Mouse (Mus musculus) spleen, adult 2 months (tissue): Measurements from ENCODE around the gene Fbxl14. TPM values are rescaled to one million over a fixed set of nuclear protein-coding genes. Genes with fewer than 3 reads are reported as not detected.

ENCODE experiments used
- DNase-seq, 2 experiments: peaks; one replicate each; pipeline versions ENCODE4 v3.0.0 to v3.0.0-alpha.2; 2012 to 2021; ENCODE audit warnings: low spot score in 2 of 2, low read depth in 1 of 2
- H3K27ac ChIP-seq: fragments of 200-500 bp; 2 replicates; pipeline ENCODE4 v1.5.1; 2012; ENCODE audit warnings: low read length, inconsistent platforms; ENCODE audit not compliant: insufficient read depth
- H3K27me3 ChIP-seq: fragments of 200-500 bp; 2 replicates; pipeline ENCODE4 v1.6.1; 2012; ENCODE audit warnings: mild to moderate bottlenecking, moderate library complexity, low read length, inconsistent platforms; ENCODE audit not compliant: control insufficient read depth, insufficient read depth
- H3K36me3 ChIP-seq: fragments of 200-500 bp; 2 replicates; pipeline ENCODE4 v1.6.1; 2012; ENCODE audit warnings: mild to moderate bottlenecking, low read length, inconsistent platforms; ENCODE audit not compliant: control insufficient read depth, insufficient read depth
- H3K4me1 ChIP-seq: fragments of 200-500 bp; 2 replicates; pipeline ENCODE4 v1.6.1; 2011; ENCODE audit warnings: inconsistent platforms; ENCODE audit not compliant: control insufficient read depth, insufficient read depth, insufficient read length
- H3K4me3 ChIP-seq: fragments of 200-500 bp; 2 replicates; pipeline ENCODE4 v1.5.1; 2011; ENCODE audit warnings: mild to moderate bottlenecking, inconsistent platforms; ENCODE audit not compliant: insufficient read depth, insufficient read length; ENCODE audit errors: extremely low read depth
- CTCF ChIP-seq: fragments of 200-500 bp; IDR thresholded peaks from 2 replicates; pipeline ENCODE4 v1.5.1; 2011; ENCODE audit warnings: mild to moderate bottlenecking, inconsistent platforms; ENCODE audit not compliant: insufficient read depth, insufficient read length, insufficient replicate concordance; ENCODE audit errors: extremely low read depth
- POLR2A ChIP-seq: fragments of 200-500 bp; IDR thresholded peaks from 2 replicates; pipeline ENCODE4 v1.6.1; 2011; ENCODE audit warnings: low read depth, low read length, inconsistent platforms
- WGBS: fragments of 180-500 bp; shearing (Covaris S2); methylation state at CpG from one replicate; pipeline ENCODE4 v1.1.7; 2018; 5-methylcytosine and 5-hydroxymethylcytosine counted together
- polyA plus RNA-seq: library from polyadenylated mRNA; depleted of rRNA; stranded (reverse); fragments of >200 nt; gene quantifications from 2 replicates; pipeline ENCODE4 v1.2.3, GENCODE M21; 2012

Gene Fbxl14
- polyA plus RNA-seq, 1 experiment = 83.8 TPM

DNA sequence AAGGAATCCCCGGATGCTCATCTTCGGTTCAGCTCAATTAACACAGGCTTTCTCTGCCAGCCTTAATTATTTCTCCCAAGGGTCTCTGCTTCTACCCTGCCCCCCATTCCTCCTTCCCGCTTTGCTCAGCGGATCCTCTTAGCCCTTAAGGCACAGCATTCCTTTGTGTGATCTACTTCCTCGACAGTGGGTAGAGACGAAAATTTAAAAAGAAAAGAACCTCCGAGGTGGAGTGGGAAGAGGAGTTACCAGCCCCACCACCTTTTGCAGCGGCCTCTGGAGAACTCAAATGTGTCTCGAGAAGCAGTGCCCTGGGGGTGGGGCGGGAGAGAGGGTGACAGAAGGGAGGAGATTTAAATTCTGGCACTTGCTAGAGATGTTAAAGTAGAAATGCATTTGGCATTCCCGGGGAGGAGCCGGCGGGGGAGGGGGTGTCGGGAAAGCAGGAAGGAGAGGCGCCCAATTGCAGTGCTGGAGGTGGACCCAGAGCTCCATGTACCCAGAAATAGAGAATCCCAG lies 27.4 kb upstream of the Fbxl14 start:
- 16% methylated on average over 15 of the region's 15 CpGs for WGBS
- no peak overlapping the region for H3K4me3 ChIP-seq
- H3K36me3 ChIP-seq = no peaks in the 10 kb centered on the region
- H3K27ac ChIP-seq = no peak overlapping the region
- no peak for DNase-seq
- TF ChIP-seq CTCF (no peak), POLR2A (no peak)
- no peaks in the 10 kb centered on the region; the same call in 1 of the 2 replicates for H3K4me1 ChIP-seq
- H3K27me3 ChIP-seq = peaks cover 2% of the 10 kb centered on the region; the same call in 1 of the 2 replicates

GRCm38 (mm10) chr6:119458166-119458565 lies 21.3 kb upstream of the Fbxl14 start:
- 87% methylated on average over 8 of the region's 8 CpGs for WGBS
- H3K4me1 ChIP-seq = no peaks in the 10 kb centered on the region
- TF ChIP-seq CTCF = no peak
- no peak for TF ChIP-seq POLR2A
- H3K27me3 ChIP-seq = no peaks in the 10 kb centered on the region
- no peak overlapping the region for H3K4me3 ChIP-seq
- no peak for DNase-seq
- no peak overlapping the region for H3K27ac ChIP-seq
- no peaks in the 10 kb centered on the region for H3K36me3 ChIP-seq

DNA sequence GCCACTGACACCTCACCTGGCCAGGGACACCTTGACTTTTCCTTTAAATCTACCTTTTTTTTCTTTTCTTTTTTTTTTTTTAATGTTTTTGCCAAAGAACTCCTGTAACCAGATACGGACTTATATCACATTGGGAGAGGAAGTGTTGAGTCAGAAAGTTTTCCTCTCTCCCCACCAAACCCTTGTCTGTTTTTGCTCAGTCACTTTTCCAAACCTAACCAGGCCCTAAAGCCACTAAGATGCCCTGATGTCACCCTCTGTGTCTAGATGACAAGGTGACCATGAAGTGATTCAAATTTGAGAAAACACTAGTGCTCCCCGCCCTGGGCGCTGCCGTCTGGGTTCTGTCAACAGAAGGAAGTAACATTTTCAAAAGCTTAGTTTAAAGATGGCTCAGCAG lies 20.4 kb upstream of the Fbxl14 start:
- no peak overlapping the region for H3K4me3 ChIP-seq
- no peak for DNase-seq
- H3K4me1 ChIP-seq = no peaks in the 10 kb centered on the region
- no peak overlapping the region for H3K27ac ChIP-seq
- TF ChIP-seq CTCF = no peak
- TF ChIP-seq POLR2A = no peak
- no peaks in the 10 kb centered on the region for H3K27me3 ChIP-seq
- no peaks in the 10 kb centered on the region for H3K36me3 ChIP-seq
- WGBS = 58% methylated on average over 4 of the region's 4 CpGs

- H3K27me3 ChIP-seq = no peaks in the 10 kb centered on the region
These were observed 19.1 kb upstream of the Fbxl14 start for GRCm38 (mm10) chr6:119460391-119460790.

GRCm38 (mm10) chr6:119466161-119466560 lies 13.3 kb upstream of the Fbxl14 start:
- no peaks in the 10 kb centered on the region for H3K4me1 ChIP-seq
- 97% methylated on average over 1 of the region's 1 CpGs for WGBS
- no peak overlapping the region for H3K27ac ChIP-seq
- DNase-seq = no peak
- H3K27me3 ChIP-seq = no peaks in the 10 kb centered on the region
- H3K4me3 ChIP-seq = no peak overlapping the region
- TF ChIP-seq CTCF = no peak
- H3K36me3 ChIP-seq = no peaks in the 10 kb centered on the region

More at GRCm38 (mm10) chr6:119460391-119460790, 19.1 kb upstream of the Fbxl14 start:
- no peaks in the 10 kb centered on the region for H3K4me1 ChIP-seq
- 88% methylated on average over 5 of the region's 5 CpGs for WGBS
- TF ChIP-seq CTCF (no peak), POLR2A (no peak)
- H3K36me3 ChIP-seq = no peaks in the 10 kb centered on the region
- no peak for DNase-seq
- no peak overlapping the region for H3K4me3 ChIP-seq
- no peak overlapping the region for H3K27ac ChIP-seq

DNA sequence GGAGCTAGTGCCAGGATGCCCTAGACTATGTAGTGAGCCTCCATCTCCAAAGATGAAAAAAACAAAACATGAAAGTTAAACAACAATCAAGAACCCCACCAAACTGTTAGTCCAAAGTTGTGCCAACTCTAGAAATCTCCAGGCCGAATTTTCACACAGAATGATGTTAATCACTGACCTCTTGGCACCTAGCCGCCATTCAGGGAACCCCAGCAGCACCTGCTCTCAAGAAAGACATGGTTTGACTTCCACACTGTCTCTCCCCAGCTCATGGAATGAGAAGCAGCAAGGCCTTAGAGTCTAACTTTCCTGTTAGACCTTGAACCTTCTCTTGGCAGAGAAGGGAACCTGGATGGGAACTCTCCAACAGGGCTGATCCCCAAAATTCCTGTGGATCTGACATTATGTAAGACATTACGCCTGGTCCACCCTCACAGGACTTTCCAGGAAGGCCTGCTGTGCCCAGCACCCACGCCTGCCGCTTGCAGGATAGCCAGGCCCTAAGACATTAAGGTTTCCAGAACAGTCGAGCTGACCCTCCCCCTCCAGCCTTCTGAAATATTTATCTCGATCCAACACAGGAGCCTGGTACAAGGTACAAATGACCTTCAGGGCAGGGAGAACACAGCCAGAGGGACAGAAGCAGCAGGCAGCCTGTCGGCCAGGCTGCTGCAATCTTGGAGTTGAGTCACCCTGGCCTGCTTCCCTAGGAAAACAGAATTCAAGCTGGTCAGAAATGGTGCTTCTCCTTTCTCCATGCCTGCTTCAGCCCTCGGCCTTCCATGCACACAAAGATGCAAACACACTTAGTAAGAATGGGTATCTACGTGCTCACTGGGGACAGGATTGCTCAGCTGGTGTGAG lies 12.3 kb upstream of the Fbxl14 start:
- H3K36me3 ChIP-seq = no peaks in the 10 kb centered on the region
- H3K4me3 ChIP-seq = no peak overlapping the region
- TF ChIP-seq CTCF (no peak), POLR2A (no peak)
- 79% methylated on average over 10 of the region's 10 CpGs for WGBS
- no peaks in the 10 kb centered on the region for H3K27me3 ChIP-seq
- H3K4me1 ChIP-seq = no peaks in the 10 kb centered on the region
- no peak for DNase-seq
- no peak overlapping the region for H3K27ac ChIP-seq

- DNase-seq = no peak
- H3K36me3 ChIP-seq = no peaks in the 10 kb centered on the region
- H3K4me3 ChIP-seq = no peak overlapping the region
- no peaks in the 10 kb centered on the region for H3K4me1 ChIP-seq
- no peaks in the 10 kb centered on the region for H3K27me3 ChIP-seq
- TF ChIP-seq POLR2A (no peak), CTCF (no peak)
- H3K27ac ChIP-seq = no peak overlapping the region
- WGBS = 87% methylated on average over 2 of the region's 2 CpGs
These were observed 11.7 kb upstream of the Fbxl14 start for GRCm38 (mm10) chr6:119467785-119468059.
